In genomic region chr17:26416141-26416540, GRCm38 (mm10) we compare ENCODE assay signal across 10 mouse cellular contexts. TPM values are rescaled to one million over a fixed set of nuclear protein-coding genes. Genes with fewer than 3 reads are reported as not detected.
A peak's percentile ranks its signal among the peaks of the same experiment; 100 is the strongest.
DNase-seq lines count a peak whose midpoint lies in the region; ATAC-seq and TF ChIP-seq lines count a peak whose summit lies in the region.
"Had no signal": no experiment of that assay in that cellular context is flagged by ENCODE, and none has a peak within 500 bp of the region (broad histone marks: within the 10 kb centered on the region; RNA-seq: fewer than 3 reads in every experiment).

No protein-coding gene starts in this region.

- H3K27me3 ChIP-seq in heart, embryonic 15.5 days = 0 out of 2 replicates have a peak, but pooled peaks cover 5% of the 10 kb centered on the region
- peaks cover 75% of the 10 kb centered on the region for H3K27me3 ChIP-seq in midbrain, embryonic 10.5 days (ENCODE audit: low read depth, poor library complexity, severe bottlenecking)
- peaks cover 34% of the 10 kb centered on the region for H3K27me3 ChIP-seq in midbrain, embryonic 11.5 days (ENCODE audit: control insufficient read depth, insufficient read depth, low read length)
- 0 out of 2 replicates have a peak, but pooled peaks cover 3% of the 10 kb centered on the region for H3K27me3 ChIP-seq in intestine, embryonic 15.5 days (replicated peaks)
- H3K27me3 ChIP-seq in stomach, embryonic 15.5 days (replicated peaks) = 0 out of 2 replicates have a peak, but pooled peaks cover 4% of the 10 kb centered on the region
- H3K27me3 ChIP-seq in cerebellum, adult 2 months (ENCODE audit: control insufficient read depth, insufficient read depth, low read length) = no peaks in the 10 kb centered on the region

- 42% methylated on average over 3 of the region's 3 CpGs for WGBS in heart, embryonic 15.5 days
- WGBS in midbrain, embryonic 10.5 days = 63% methylated on average over 3 of the region's 3 CpGs
- 65% methylated on average over 3 of the region's 3 CpGs for WGBS in midbrain, embryonic 11.5 days
- 66% methylated on average over 3 of the region's 3 CpGs for WGBS in intestine, embryonic 15.5 days
- WGBS in stomach, embryonic 15.5 days = 67% methylated on average over 3 of the region's 3 CpGs
- 46% methylated on average over 3 of the region's 3 CpGs for whole genome bisulfite sequencing in cerebellum, adult 2 months

- peak overlapping the region; percentile 93 for H3K4me2 ChIP-seq in heart, embryonic 15.5 days
- no peak overlapping the region for H3K4me2 ChIP-seq in midbrain, embryonic 11.5 days
- peak overlapping the region; percentile 89 for H3K4me2 ChIP-seq in intestine, embryonic 15.5 days (replicated peaks)
- H3K4me2 ChIP-seq in stomach, embryonic 15.5 days = peak overlapping the region; percentile 97

- no peaks in the 10 kb centered on the region for H3K36me3 ChIP-seq in heart, embryonic 15.5 days
- H3K36me3 ChIP-seq in midbrain, embryonic 10.5 days = no peaks in the 10 kb centered on the region
- H3K36me3 ChIP-seq in midbrain, embryonic 11.5 days (ENCODE audit: control insufficient read depth, insufficient read depth, low read length) = no peaks in the 10 kb centered on the region
- no peaks in the 10 kb centered on the region for H3K36me3 ChIP-seq in intestine, embryonic 15.5 days
- H3K36me3 ChIP-seq in stomach, embryonic 15.5 days = no peaks in the 10 kb centered on the region

- no peak overlapping the region for H3K27ac ChIP-seq in heart, embryonic 15.5 days
- H3K27ac ChIP-seq in midbrain, embryonic 10.5 days (replicated peaks) = no peak overlapping the region
- H3K27ac ChIP-seq in midbrain, embryonic 11.5 days (ENCODE audit: low read depth, low read length) = no peak overlapping the region
- H3K27ac ChIP-seq in intestine, embryonic 15.5 days = no peak overlapping the region
- H3K27ac ChIP-seq in stomach, embryonic 15.5 days = no peak overlapping the region
- no peak overlapping the region for H3K27ac ChIP-seq in cerebellum, adult 2 months (ENCODE audit: insufficient read depth, low read length)

- no peak for ATAC-seq in heart, embryonic 15.5 days (replicated peaks; ENCODE audit: insufficient number of reproducible peaks, insufficient read depth, low FRiP score, low read depth)
- no peak for ATAC-seq in midbrain, embryonic 11.5 days (ENCODE audit: low FRiP score)
- no peak for ATAC-seq in intestine, embryonic 15.5 days
- ATAC-seq in stomach, embryonic 15.5 days (ENCODE audit: insufficient read depth, low FRiP score, low read depth) = no peak

- TF ChIP-seq POLR2A in cerebellum, adult 2 months (IDR thresholded peaks at IDR 0.05; ENCODE audit: borderline replicate concordance, insufficient read depth, low read length) = no peak

- H3K9ac ChIP-seq in heart, embryonic 15.5 days = no peak overlapping the region
- no peak overlapping the region for H3K9ac ChIP-seq in midbrain, embryonic 11.5 days (ENCODE audit: low read length)
- no peak overlapping the region for H3K9ac ChIP-seq in intestine, embryonic 15.5 days
- H3K9ac ChIP-seq in stomach, embryonic 15.5 days = no peak overlapping the region

- intact Hi-C loops in heart, postnatal 36 days (cut with DNase I) = no loop called here

- TF ChIP-seq CTCF in cerebellum, adult 2 months (IDR thresholded peaks at IDR 0.05; ENCODE audit: borderline replicate concordance, insufficient read depth, low read depth, low read length) = no peak

- peaks cover 42% of the 10 kb centered on the region for H3K4me1 ChIP-seq in heart, embryonic 15.5 days (replicated peaks)
- H3K4me1 ChIP-seq in midbrain, embryonic 10.5 days = peaks cover 22% of the 10 kb centered on the region
- H3K4me1 ChIP-seq in midbrain, embryonic 11.5 days (ENCODE audit: control insufficient read depth, insufficient read depth, low read length) = peaks cover 10% of the 10 kb centered on the region; the same call in 1 of the 2 replicates
- peaks cover 29% of the 10 kb centered on the region for H3K4me1 ChIP-seq in intestine, embryonic 15.5 days (replicated peaks)
- peaks cover 12% of the 10 kb centered on the region; the same call in 1 of the 2 replicates for H3K4me1 ChIP-seq in stomach, embryonic 15.5 days
- peaks cover 4% of the 10 kb centered on the region; the same call in 1 of the 2 replicates for H3K4me1 ChIP-seq in cerebellum, adult 2 months (ENCODE audit: control insufficient read depth, insufficient read depth, low read length)

- H3K4me3 ChIP-seq in heart, embryonic 15.5 days = peak overlapping the region; percentile 86
- peak overlapping the region; percentile 81; the same call in 1 of the 2 replicates for H3K4me3 ChIP-seq in midbrain, embryonic 10.5 days
- no peak overlapping the region for H3K4me3 ChIP-seq in midbrain, embryonic 11.5 days (ENCODE audit: low read depth, low read length)
- H3K4me3 ChIP-seq in intestine, embryonic 15.5 days (replicated peaks) = peak overlapping the region; percentile 85; the same call in 1 of the 2 replicates
- peak overlapping the region; percentile 79 for H3K4me3 ChIP-seq in stomach, embryonic 15.5 days (replicated peaks)
- H3K4me3 ChIP-seq in cerebellum, adult 2 months (replicated peaks; ENCODE audit: insufficient read depth, low read depth, low read length) = no peak overlapping the region

- DNase-seq in heart, postnatal 36 days = no peak
- no peak for DNase-seq in midbrain, embryonic 10.5 days (ENCODE audit: low spot score)
- DNase-seq in midbrain, embryonic 11.5 days (ENCODE audit: low spot score, missing footprints) = no peak
- DNase-seq in cerebellum, adult 2 months = no peak
- DNase-seq in cerebellum, postnatal 14 days = no peak
- DNase-seq: gastrocnemius, postnatal 14 days; right cerebral cortex, postnatal 14 days had no signal

- no peaks in the 10 kb centered on the region for H3K9me3 ChIP-seq in heart, embryonic 15.5 days (replicated peaks)
- no peaks in the 10 kb centered on the region for H3K9me3 ChIP-seq in midbrain, embryonic 10.5 days (replicated peaks)
- no peaks in the 10 kb centered on the region for H3K9me3 ChIP-seq in midbrain, embryonic 11.5 days (ENCODE audit: control insufficient read depth, low read length)
- no peaks in the 10 kb centered on the region for H3K9me3 ChIP-seq in intestine, embryonic 15.5 days
- no peaks in the 10 kb centered on the region for H3K9me3 ChIP-seq in stomach, embryonic 15.5 days

RNA-seq across cellular contexts. Expression of gene Neurl1b, which starts 1.5 kb away (rescaled TPM):
- 2.5 and 2.7 TPM in 2 replicates for polyA plus RNA-seq in heart, embryonic 15.5 days (2015; fragmentation: Nextera tagmentation; extraction: Ambion mirVana)
- 1 to 10 TPM; 5.2 to 6.3 TPM for total RNA-seq in heart, postnatal 36 days (2021)
- 0.16 and 0.19 TPM in 2 replicates for polyA plus RNA-seq in midbrain, embryonic 10.5 days (2016; fragmentation: Nextera tagmentation; extraction: Ambion mirVana)
- polyA plus RNA-seq in midbrain, embryonic 11.5 days (2014; fragmentation: Nextera tagmentation; extraction: Ambion mirVana) = 0.18 and 0.46 TPM in 2 replicates
- 1.8 and 2.2 TPM in 2 replicates for polyA plus RNA-seq in intestine, embryonic 15.5 days (2015; fragmentation: Nextera tagmentation; extraction: Ambion mirVana)
- 2.5 and 2.6 TPM in 2 replicates for polyA plus RNA-seq in stomach, embryonic 15.5 days (2015; fragmentation: Nextera tagmentation; extraction: Ambion mirVana)
- 0.84 and 1.1 TPM in 2 replicates for polyA plus RNA-seq in cerebellum, adult 2 months (2012; rRNA removed)

Comparison
In these comparisons a context has a peak if more than half of its experiments do, and no peak if none do; other contexts are left out.
1. H3K4me3 ChIP-seq: peak in heart, embryonic 15.5 days (single experiment), midbrain, embryonic 10.5 days (single experiment), intestine, embryonic 15.5 days (single experiment) and stomach, embryonic 15.5 days (single experiment); none in midbrain, embryonic 11.5 days (single experiment) and cerebellum, adult 2 months (single experiment).